Mouse (Mus musculus): ENCODE data around the gene Ctsd. TPM values are rescaled to one million over a fixed set of nuclear protein-coding genes. Genes with fewer than 3 reads are reported as not detected.

The Ctsd gene
- total and polyA plus RNA-seq, 3 experiments: 883 to 1,120 (median 991) TPM

- intact Hi-C loops (cut with DNase I): loop anchor here (2.0 kb wide), 2 partner anchors 18 to 38 kb away; no protein-coding TSS in a partner anchor
- Histone ChIP-seq H3K4me1 (ENCODE audit: control insufficient read depth, insufficient read depth, low read length) (peaks cover 11% of the 10 kb centered on the region), H3K4me3 (no peak overlapping the region), H3K27ac (no peak overlapping the region), H3K36me3 (ENCODE audit: control insufficient read depth, insufficient read depth, low read length) (peaks cover 2% of the 10 kb centered on the region; the same call in 1 of the 2 replicates), H3K79me2 (replicated peaks; ENCODE audit: control insufficient read depth, insufficient read depth, low read length) (no peaks in the 10 kb centered on the region), H3K27me3 (ENCODE audit: control insufficient read depth, insufficient read depth, low read length) (no peaks in the 10 kb centered on the region), H3K9ac (ENCODE audit: low read depth, low read length) (no peak overlapping the region)
- TF ChIP-seq POLR2A (IDR thresholded peaks at IDR 0.05; ENCODE audit: insufficient read depth, low read depth, low read length): no peak
- TF ChIP-seq CTCF (IDR thresholded peaks at IDR 0.05): no peak
- TF ChIP-seq EP300 (IDR thresholded peaks at IDR 0.05; ENCODE audit: insufficient read depth, low read depth, low read length): no peak
- WGBS: 93% methylated on average over 5 of the region's 5 CpGs
- no peak for DNase-seq
Observed at GRCm38 (mm10) chr7:142373039-142373438, 14.8 kb downstream of the Ctsd start.

DNA sequence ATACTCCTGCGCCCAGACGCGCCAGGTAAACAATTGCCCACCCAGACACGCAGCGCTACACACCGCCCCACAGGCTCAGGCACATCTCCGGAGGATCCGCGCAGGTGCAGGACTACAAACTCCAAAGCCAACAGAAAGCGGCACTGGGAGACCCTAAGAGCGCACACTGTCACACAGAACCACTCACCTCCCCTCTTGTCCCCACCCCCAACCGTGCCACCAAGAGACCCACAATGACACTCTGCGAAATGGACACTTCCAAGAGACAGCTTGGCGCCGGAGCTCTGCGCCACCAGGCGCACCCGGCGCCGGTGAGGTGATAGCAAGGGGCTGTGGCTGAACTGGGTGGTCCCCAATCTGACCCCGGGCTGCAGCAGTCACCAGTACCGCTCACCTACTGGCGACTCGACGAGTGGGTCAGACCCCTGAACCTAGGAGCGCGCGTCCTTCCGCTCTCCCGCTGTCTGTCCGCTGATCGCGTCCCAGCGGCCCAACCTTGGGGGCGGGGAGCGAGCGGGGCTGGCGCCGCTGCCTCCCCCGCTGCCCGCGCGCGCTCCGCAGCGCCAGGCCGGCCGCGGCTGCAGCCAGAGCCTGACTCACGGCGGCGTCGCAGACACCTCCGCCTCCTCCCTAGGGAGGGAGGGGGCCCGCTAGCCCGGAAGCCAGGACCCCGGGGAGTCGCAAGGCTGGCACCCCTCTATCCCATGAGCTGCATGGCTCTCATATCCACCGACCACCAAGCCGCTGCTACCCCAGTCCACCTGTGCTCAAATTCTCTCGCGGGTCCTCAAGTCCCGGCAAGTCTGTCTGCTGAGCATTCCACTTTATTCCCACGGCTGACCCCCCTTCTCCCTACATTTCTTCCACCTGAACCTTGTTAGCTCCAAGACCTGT is 15.8 kb downstream of the Ctsd start:
- Histone ChIP-seq H3K9ac (ENCODE audit: low read depth, low read length) (peak overlapping the region; percentile 74), H3K4me3 (peak overlapping the region; percentile 56), H3K27ac (peak overlapping the region; percentile 54), H3K27me3 (ENCODE audit: control insufficient read depth, insufficient read depth, low read length) (no peaks in the 10 kb centered on the region), H3K79me2 (replicated peaks; ENCODE audit: control insufficient read depth, insufficient read depth, low read length) (no peaks in the 10 kb centered on the region), H3K36me3 (ENCODE audit: control insufficient read depth, insufficient read depth, low read length) (peaks cover 2% of the 10 kb centered on the region; the same call in 1 of the 2 replicates), H3K4me1 (ENCODE audit: control insufficient read depth, insufficient read depth, low read length) (peaks cover 11% of the 10 kb centered on the region)
- TF ChIP-seq POLR2A (IDR thresholded peaks at IDR 0.05; ENCODE audit: insufficient read depth, low read depth, low read length): no peak
- TF ChIP-seq EP300 (IDR thresholded peaks at IDR 0.05; ENCODE audit: insufficient read depth, low read depth, low read length): 0 out of 2 replicates have a peak, but pooled peaks have one; percentile 14
- no peak for TF ChIP-seq CTCF (IDR thresholded peaks at IDR 0.05)
- intact Hi-C loops (cut with DNase I): loop anchor here (2.0 kb wide), 2 partner anchors 19 to 37 kb away; no protein-coding TSS in a partner anchor
- peak; percentile 65 for DNase-seq
- 2% methylated on average over 64 of the region's 64 CpGs for WGBS

- no peak for TF ChIP-seq EP300 (IDR thresholded peaks at IDR 0.05; ENCODE audit: insufficient read depth, low read depth, low read length)
- no peak for TF ChIP-seq CTCF (IDR thresholded peaks at IDR 0.05)
- no peak for TF ChIP-seq POLR2A (IDR thresholded peaks at IDR 0.05; ENCODE audit: insufficient read depth, low read depth, low read length)
- peak overlapping the region; percentile 54; the same call in 1 of the 2 replicates for H3K27ac ChIP-seq
- H3K9ac ChIP-seq (ENCODE audit: low read depth, low read length): peak overlapping the region; percentile 74
- peaks cover 11% of the 10 kb centered on the region for H3K4me1 ChIP-seq (ENCODE audit: control insufficient read depth, insufficient read depth, low read length)
- H3K36me3 ChIP-seq (ENCODE audit: control insufficient read depth, insufficient read depth, low read length): peaks cover 2% of the 10 kb centered on the region; the same call in 1 of the 2 replicates
- DNase-seq: no peak
- intact Hi-C loops (cut with DNase I): no loop called here
- H3K27me3 ChIP-seq (ENCODE audit: control insufficient read depth, insufficient read depth, low read length): no peaks in the 10 kb centered on the region
- 40% methylated on average over 11 of the region's 11 CpGs for WGBS
- H3K79me2 ChIP-seq (replicated peaks; ENCODE audit: control insufficient read depth, insufficient read depth, low read length): no peaks in the 10 kb centered on the region
- peak overlapping the region; percentile 56 for H3K4me3 ChIP-seq
Observed at GRCm38 (mm10) chr7:142371398-142371767, 16.5 kb downstream of the Ctsd start.

DNA sequence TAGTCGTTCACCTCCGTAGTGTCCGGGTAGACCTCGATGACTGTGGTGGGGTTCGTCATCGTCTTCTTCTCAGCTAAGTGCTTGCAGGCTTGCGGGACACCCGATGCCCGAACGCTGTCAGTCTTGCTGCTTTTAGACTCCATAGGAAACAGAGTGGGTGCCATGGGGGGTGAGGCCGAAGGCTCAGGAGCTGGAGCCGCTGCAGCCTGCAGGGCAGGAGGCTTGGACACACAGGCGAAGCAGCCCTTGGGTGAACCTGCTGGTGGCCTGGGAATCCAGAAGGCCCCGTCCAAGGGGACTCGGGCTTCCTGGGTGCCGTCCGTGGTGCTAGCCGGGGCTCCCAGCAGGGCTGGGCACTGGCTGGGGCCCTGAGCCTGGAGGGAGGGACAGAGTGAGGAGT is 16.9 kb downstream of the Ctsd start:
- no peak overlapping the region for H3K9ac ChIP-seq (ENCODE audit: low read depth, low read length)
- peak overlapping the region; percentile 5; the same call in 1 of the 2 replicates for H3K4me3 ChIP-seq
- H3K27me3 ChIP-seq (ENCODE audit: control insufficient read depth, insufficient read depth, low read length): no peaks in the 10 kb centered on the region
- no peak overlapping the region for H3K27ac ChIP-seq
- TF ChIP-seq EP300 (IDR thresholded peaks at IDR 0.05; ENCODE audit: insufficient read depth, low read depth, low read length): no peak
- TF ChIP-seq POLR2A (IDR thresholded peaks at IDR 0.05; ENCODE audit: insufficient read depth, low read depth, low read length): no peak
- no peak for TF ChIP-seq CTCF (IDR thresholded peaks at IDR 0.05)
- DNase-seq: no peak
- H3K79me2 ChIP-seq (replicated peaks; ENCODE audit: control insufficient read depth, insufficient read depth, low read length): no peaks in the 10 kb centered on the region
- intact Hi-C loops (cut with DNase I): no loop called here
- H3K4me1 ChIP-seq (ENCODE audit: control insufficient read depth, insufficient read depth, low read length): peaks cover 11% of the 10 kb centered on the region
- 88% methylated on average over 18 of the region's 18 CpGs for WGBS
- H3K36me3 ChIP-seq (ENCODE audit: control insufficient read depth, insufficient read depth, low read length): peaks cover under 1% of the 10 kb centered on the region; the same call in 1 of the 2 replicates

- H3K4me3 ChIP-seq: no peak overlapping the region
- no peaks in the 10 kb centered on the region for H3K36me3 ChIP-seq (ENCODE audit: control insufficient read depth, insufficient read depth, low read length)
- peak in 1 of 2 experiments; percentile 31 for DNase-seq
- H3K4me1 ChIP-seq (ENCODE audit: control insufficient read depth, insufficient read depth, low read length): peaks cover 11% of the 10 kb centered on the region
- no peaks in the 10 kb centered on the region for H3K79me2 ChIP-seq (replicated peaks; ENCODE audit: control insufficient read depth, insufficient read depth, low read length)
- no peak for TF ChIP-seq POLR2A (IDR thresholded peaks at IDR 0.05; ENCODE audit: insufficient read depth, low read depth, low read length)
- TF ChIP-seq CTCF (IDR thresholded peaks at IDR 0.05): no peak
- TF ChIP-seq EP300 (IDR thresholded peaks at IDR 0.05; ENCODE audit: insufficient read depth, low read depth, low read length): no peak
- intact Hi-C loops (cut with DNase I): no loop called here
- H3K9ac ChIP-seq (ENCODE audit: low read depth, low read length): no peak overlapping the region
- no peaks in the 10 kb centered on the region for H3K27me3 ChIP-seq (ENCODE audit: control insufficient read depth, insufficient read depth, low read length)
- H3K27ac ChIP-seq: no peak overlapping the region
- 54% methylated on average over 6 of the region's 6 CpGs for WGBS
Observed at GRCm38 (mm10) chr7:142369820-142370219, 18.0 kb downstream of the Ctsd start.

GRCm38 (mm10) chr7:142368856-142369255 is 19.0 kb downstream of the Ctsd start:
- TF ChIP-seq CTCF (IDR thresholded peaks at IDR 0.05) (no peak), POLR2A (IDR thresholded peaks at IDR 0.05; ENCODE audit: insufficient read depth, low read depth, low read length) (no peak), EP300 (IDR thresholded peaks at IDR 0.05; ENCODE audit: insufficient read depth, low read depth, low read length) (no peak)
- no peak overlapping the region for H3K9ac ChIP-seq (ENCODE audit: low read depth, low read length)
- H3K27me3 ChIP-seq (ENCODE audit: control insufficient read depth, insufficient read depth, low read length): no peaks in the 10 kb centered on the region
- WGBS: 71% methylated on average over 2 of the region's 2 CpGs
- intact Hi-C loops (cut with DNase I): no loop called here
- no peaks in the 10 kb centered on the region for H3K79me2 ChIP-seq (replicated peaks; ENCODE audit: control insufficient read depth, insufficient read depth, low read length)
- peak in 1 of 2 experiments; percentile 23 for DNase-seq
- H3K4me3 ChIP-seq: no peak overlapping the region
- no peaks in the 10 kb centered on the region for H3K36me3 ChIP-seq (ENCODE audit: control insufficient read depth, insufficient read depth, low read length)
- no peak overlapping the region for H3K27ac ChIP-seq
- H3K4me1 ChIP-seq (ENCODE audit: control insufficient read depth, insufficient read depth, low read length): peaks cover 7% of the 10 kb centered on the region; the same call in 1 of the 2 replicates
